Mouse (Mus musculus): ENCODE data around the gene Olfr181.

Gene Olfr181

GRCm38 (mm10) chr16:58928655-58929054 lies at the start of gene Olfr181:
Gene Olfr181 (minus strand): TSS chr16:58928755.
- ChIA-PET POLR2A (no interaction called here), CTCF (no interaction called here)

DNA sequence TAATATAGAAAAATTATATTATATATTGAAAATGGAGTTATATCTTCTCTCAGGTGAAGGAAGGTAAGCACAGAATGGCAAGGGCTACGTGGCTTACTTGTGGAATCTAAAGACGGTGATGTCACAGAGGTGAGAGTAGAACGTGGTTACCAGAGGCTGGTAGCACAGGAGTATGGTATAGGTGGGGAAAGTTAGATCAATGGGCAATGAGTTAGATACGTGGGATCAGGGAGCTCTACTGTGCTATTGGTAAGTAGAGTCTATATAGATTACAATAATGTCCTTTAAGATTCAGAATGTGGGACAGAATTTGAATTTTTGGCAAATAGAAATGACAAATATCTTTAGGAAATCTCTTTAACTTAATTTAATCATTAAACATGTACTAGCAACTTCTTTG lies 737 bp upstream of the Olfr181 start, which contains the start of gene Olfr180:
Gene Olfr180, minus strand, starts transcription at position 101 of the 400 bp plus-strand sequence.
- POLR2A ChIA-PET, result no interaction called here
- CTCF ChIA-PET, result no interaction called here

DNA sequence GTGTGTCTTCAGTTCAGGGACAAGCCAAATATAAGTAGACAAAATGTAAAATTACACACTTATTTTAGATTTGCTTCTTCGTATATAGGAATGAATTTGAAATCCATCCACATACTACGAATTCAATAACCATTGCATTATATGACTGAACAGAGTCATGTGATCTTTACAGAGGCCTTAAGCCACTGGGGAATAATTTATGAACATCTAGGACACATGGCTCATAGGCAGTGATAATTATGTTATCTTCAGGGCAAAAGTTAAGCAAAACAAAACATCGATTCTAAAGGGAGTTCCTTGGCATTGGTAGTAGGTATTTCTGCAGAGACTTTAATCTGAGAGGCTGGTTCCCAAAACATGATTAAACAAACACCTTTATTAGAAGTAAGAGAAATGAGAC lies 36.6 kb downstream of the Olfr181 start, which contains the start of gene Olfr178:
Gene Olfr178, minus strand, starts transcription at position 101 of the 400 bp plus-strand sequence.
- ChIA-PET POLR2A (no interaction called here), CTCF (no interaction called here)

- POLR2A ChIA-PET, result no interaction called here
- CTCF ChIA-PET, result interaction anchor here in 1 of 4 experiments (0.6 kb wide), 1 partner anchor 965 kb away, joined by 3 read pairs; no protein-coding TSS in a partner anchor
Observed at GRCm38 (mm10) chr16:58884416-58884815, 44.1 kb downstream of the Olfr181 start.
